Mouse (Mus musculus) CH12.LX (cell line): ENCODE results near the gene Myl7. TPM values are rescaled to one million over a fixed set of nuclear protein-coding genes. Genes with fewer than 3 reads are reported as not detected.

Source experiments
- DNase-seq: peaks from one replicate; pipeline ENCODE4 v3.0.0-alpha.2; 2013; ENCODE audit errors: extremely low read depth
- H3K27ac ChIP-seq: 2 replicates; pipeline ENCODE4 v1.5.1; 2012; ENCODE audit warnings: low read depth, mild to moderate bottlenecking, control low read depth, moderate library complexity; ENCODE audit not compliant: insufficient read depth
- H3K27me3 ChIP-seq: replicated peaks from 2 replicates; pipeline ENCODE3; 2012; ENCODE audit warnings: inconsistent platforms
- H3K36me3 ChIP-seq, 2 experiments: replicated peaks in 1 of 2; 2 replicates each; pipeline versions ENCODE3 to v1.6.1; 2012; ENCODE audit warnings: inconsistent platforms in 1 of 2, low read length in 1 of 2, mild to moderate bottlenecking in 1 of 2, mixed read lengths in 1 of 2, moderate library complexity in 1 of 2; ENCODE audit not compliant: control insufficient read depth in 1 of 2, insufficient read depth in 1 of 2
- H3K4me1 ChIP-seq, 2 experiments: 2 replicates each; pipeline ENCODE4 v1.6.1; 2012; ENCODE audit warnings: inconsistent platforms in 1 of 2, moderate library complexity in 1 of 2; ENCODE audit not compliant: insufficient read depth in 2 of 2, control insufficient read depth in 1 of 2
- H3K4me2 ChIP-seq: 2 replicates; pipeline ENCODE4 v1.6.1; 2012; ENCODE audit warnings: low read depth, mild to moderate bottlenecking, control low read depth; ENCODE audit not compliant: poor library complexity, insufficient read depth, severe bottlenecking
- H3K4me3 ChIP-seq, 3 experiments: fragments of 150-350 bp in 1 of 3; sonication (generic) in 1 of 3; replicated peaks in 1 of 3; 2 replicates each; pipeline versions ENCODE3 to v1.5.1; 2011 to 2012; ENCODE audit warnings: low read depth in 2 of 3, low read length in 2 of 3, mild to moderate bottlenecking in 2 of 3, moderate library complexity in 2 of 3, control low read depth in 1 of 3, improper control_type of control experiment in 1 of 3, inconsistent platforms in 1 of 3, mixed read lengths in 1 of 3; ENCODE audit not compliant: poor library complexity in 1 of 3
- H3K79me2 ChIP-seq: replicated peaks from 2 replicates; pipeline ENCODE4 v1.6.1; 2012; ENCODE audit warnings: mild to moderate bottlenecking, moderate library complexity; ENCODE audit not compliant: control insufficient read depth, poor library complexity, insufficient read depth, severe bottlenecking; ENCODE audit errors: extremely low read depth
- H3K9ac ChIP-seq: 2 replicates; pipeline ENCODE4 v1.6.1; 2012; ENCODE audit warnings: low read depth, mild to moderate bottlenecking, control low read depth, moderate library complexity; ENCODE audit not compliant: insufficient read depth
- H3K9me3 ChIP-seq: replicated peaks from 2 replicates; pipeline ENCODE3; 2012; ENCODE audit warnings: low read length, inconsistent platforms, mixed read lengths
- CHD1 ChIP-seq: IDR thresholded peaks from 2 replicates; pipeline ENCODE4 v1.6.1; 2012; ENCODE audit warnings: low read depth, low read length, improper control_type of control experiment, inconsistent platforms
- CHD2 ChIP-seq: IDR thresholded peaks from 2 replicates; pipeline ENCODE4 v1.6.1; 2011; ENCODE audit warnings: low read length, improper control_type of control experiment
- CTCF ChIP-seq, 2 experiments: IDR thresholded peaks in 1 of 2; conservative IDR thresholded peaks in 1 of 2; 2 replicates each; pipeline ENCODE4 v1.5.1; 2011 to 2012; ENCODE audit warnings: low read depth in 2 of 2, low read length in 2 of 2, improper control_type of control experiment in 1 of 2, inconsistent platforms in 1 of 2, mild to moderate bottlenecking in 1 of 2, moderate library complexity in 1 of 2
- E2F4 ChIP-seq: IDR thresholded peaks from 2 replicates; pipeline ENCODE4 v1.6.1; 2011; ENCODE audit warnings: low read depth, low read length, improper control_type of control experiment; ENCODE audit not compliant: insufficient replicate concordance
- ELF1 ChIP-seq: IDR thresholded peaks from 2 replicates; pipeline ENCODE4 v1.6.1; 2014; ENCODE audit warnings: low read depth, mild to moderate bottlenecking, inconsistent platforms, low read length, improper control_type of control experiment
- ETS1 ChIP-seq: conservative IDR thresholded peaks from 2 replicates; pipeline ENCODE4 v1.6.1; 2012; ENCODE audit warnings: low read depth, mild to moderate bottlenecking, inconsistent platforms, low read length, improper control_type of control experiment, moderate library complexity
- IRF4 ChIP-seq: IDR thresholded peaks from 2 replicates; pipeline ENCODE4 v1.6.1; 2014; ENCODE audit warnings: low read depth, mild to moderate bottlenecking, inconsistent platforms, low read length, improper control_type of control experiment
- JUN ChIP-seq: IDR thresholded peaks from 2 replicates; pipeline ENCODE4 v1.6.1; 2011; ENCODE audit warnings: low read depth, mild to moderate bottlenecking, low read length, improper control_type of control experiment, moderate library complexity; ENCODE audit not compliant: insufficient read depth
- MAFK ChIP-seq: IDR thresholded peaks from 2 replicates; pipeline ENCODE4 v1.6.1; 2011; ENCODE audit warnings: low read length, improper control_type of control experiment; ENCODE audit not compliant: insufficient replicate concordance
- MAX ChIP-seq: IDR thresholded peaks from 2 replicates; pipeline ENCODE4 v1.6.1; 2011; ENCODE audit warnings: low read length, improper control_type of control experiment
- MAZ ChIP-seq: IDR thresholded peaks from 2 replicates; pipeline ENCODE4 v1.6.1; 2012; ENCODE audit warnings: low read depth, mild to moderate bottlenecking, inconsistent platforms, low read length, improper control_type of control experiment, moderate library complexity
- MEF2A ChIP-seq: IDR thresholded peaks from 2 replicates; pipeline ENCODE4 v1.6.1; 2014; ENCODE audit warnings: low read depth, mild to moderate bottlenecking, inconsistent platforms, low read length, improper control_type of control experiment, borderline replicate concordance
- MXI1 ChIP-seq: IDR thresholded peaks from 2 replicates; pipeline ENCODE4 v1.6.1; 2011; ENCODE audit warnings: mild to moderate bottlenecking, low read depth, low read length, improper control_type of control experiment
- MYC ChIP-seq: IDR thresholded peaks from 2 replicates; pipeline ENCODE4 v1.6.1; 2011; ENCODE audit warnings: low read depth, mild to moderate bottlenecking, improper control_type of control experiment, low read length
- NELFE ChIP-seq: IDR thresholded peaks from 2 replicates; pipeline ENCODE4 v1.6.1; 2011; ENCODE audit warnings: low read depth, low read length, improper control_type of control experiment
- PAX5 ChIP-seq: IDR thresholded peaks from 2 replicates; pipeline ENCODE4 v1.6.1; 2012; ENCODE audit warnings: low read length, inconsistent platforms, mixed read lengths
- RAD21 ChIP-seq: IDR thresholded peaks from 2 replicates; pipeline ENCODE4 v1.6.1; 2011; ENCODE audit warnings: low read depth, mild to moderate bottlenecking, low read length, improper control_type of control experiment, moderate library complexity
- RCOR1 ChIP-seq: conservative IDR thresholded peaks from 2 replicates; pipeline ENCODE4 v1.6.1; 2012; ENCODE audit warnings: low read depth, mild to moderate bottlenecking, inconsistent platforms, low read length, improper control_type of control experiment
- SIN3A ChIP-seq: IDR thresholded peaks from 2 replicates; pipeline ENCODE4 v1.6.1; 2012; ENCODE audit warnings: low read length, improper control_type of control experiment, inconsistent platforms
- TCF12 ChIP-seq: IDR thresholded peaks from 2 replicates; pipeline ENCODE4 v1.6.1; 2014; ENCODE audit warnings: low read depth, mild to moderate bottlenecking, inconsistent platforms, low read length, improper control_type of control experiment
- USF2 ChIP-seq: conservative IDR thresholded peaks from 2 replicates; pipeline ENCODE4 v1.6.1; 2011; ENCODE audit warnings: low read depth, low read length, improper control_type of control experiment
- ZC3H11A ChIP-seq: IDR thresholded peaks from 2 replicates; pipeline ENCODE4 v1.6.1; 2012; ENCODE audit warnings: low read depth, mild to moderate bottlenecking, inconsistent platforms, low read length, improper control_type of control experiment
- ZKSCAN1 ChIP-seq: IDR thresholded peaks from 2 replicates; pipeline ENCODE4 v1.6.1; 2012; ENCODE audit warnings: low read depth, inconsistent platforms, low read length, improper control_type of control experiment, borderline replicate concordance
- ZMIZ1 ChIP-seq: IDR thresholded peaks from 2 replicates; pipeline ENCODE4 v1.6.1; 2012; ENCODE audit warnings: low read depth, mild to moderate bottlenecking, inconsistent platforms, low read length, improper control_type of control experiment
- ZNF384 ChIP-seq: IDR thresholded peaks from 2 replicates; pipeline ENCODE4 v1.6.1; 2012; ENCODE audit warnings: low read depth, low read length, improper control_type of control experiment, inconsistent platforms
- dilution Hi-C: fragments of 300-500 bp; cut with MboI; formaldehyde crosslinking; loops from 2 replicates; pipeline ENCODE4 v1.14.3; 2020; ENCODE audit warnings: low sequenced_read_pairs; ENCODE audit not compliant: extremely low pct_unique_long_range_greater_than_20kb, extremely low pct_ligation_motif_present
- in situ Hi-C: fragments of 300-500 bp; cut with MboI; formaldehyde crosslinking; loops from 3 replicates; pipeline ENCODE4 v1.14.3; 2019; ENCODE audit warnings: low sequenced_read_pairs, low pct_ligation_motif_present, low pct_unique_long_range_greater_than_20kb, mixed read lengths
- polyA plus RNA-seq: library from polyadenylated mRNA; unstranded; fragments of >175 nt; gene quantifications from 2 replicates; pipeline ENCODE4 v1.2.1, GENCODE M21; 2012; ENCODE audit warnings: low read depth; ENCODE audit not compliant: insufficient read length
- total RNA-seq, 2 experiments: library from RNA; depleted of rRNA; stranded (reverse); fragments of 300-350 nt in 1 of 2; fragments of >200 nt in 1 of 2; gene quantifications; 2 replicates each; pipeline ENCODE4 v1.2.3; 2012 to 2014

The Myl7 gene
- total and polyA plus RNA-seq, 3 experiments = 0.42 TPM; not detected in 2

DNA sequence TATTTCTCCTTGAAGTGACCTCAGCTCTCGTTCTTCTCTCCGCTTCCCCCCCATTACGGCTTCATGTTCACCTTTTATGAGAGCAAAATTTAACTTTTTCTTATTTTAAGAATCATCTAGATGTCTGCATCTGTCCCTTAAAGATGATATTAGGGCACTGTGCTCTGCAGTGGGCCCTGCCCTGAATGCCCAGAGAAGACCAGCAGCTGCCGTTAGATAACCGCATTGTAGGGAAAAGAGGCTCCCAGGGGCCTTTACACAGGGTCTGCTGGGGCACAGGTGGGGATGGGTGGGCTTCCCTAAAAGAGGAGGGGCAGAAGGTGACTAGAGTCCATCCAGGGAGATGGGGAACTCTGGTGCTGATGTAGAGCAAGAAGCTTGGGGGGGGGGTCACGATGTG lies 4.8 kb downstream of the Myl7 start:
- no peak for TF ChIP-seq ZNF384
- no peak for TF ChIP-seq NELFE
- Histone ChIP-seq H3K4me3 (no peak overlapping the region), H3K27me3 (peaks cover 5% of the 10 kb centered on the region), H3K79me2 (no peaks in the 10 kb centered on the region), H3K4me2 (no peak overlapping the region), H3K27ac (no peak overlapping the region), H3K9me3 (no peaks in the 10 kb centered on the region), H3K4me1 (peaks cover 26 to 47% of the 10 kb centered on the region in 2 experiments), H3K9ac (no peak overlapping the region), H3K36me3 (no peaks in the 10 kb centered on the region)
- dilution Hi-C loops (no loop called here), in situ Hi-C loops (no loop called here)
- no peak for DNase-seq

DNA sequence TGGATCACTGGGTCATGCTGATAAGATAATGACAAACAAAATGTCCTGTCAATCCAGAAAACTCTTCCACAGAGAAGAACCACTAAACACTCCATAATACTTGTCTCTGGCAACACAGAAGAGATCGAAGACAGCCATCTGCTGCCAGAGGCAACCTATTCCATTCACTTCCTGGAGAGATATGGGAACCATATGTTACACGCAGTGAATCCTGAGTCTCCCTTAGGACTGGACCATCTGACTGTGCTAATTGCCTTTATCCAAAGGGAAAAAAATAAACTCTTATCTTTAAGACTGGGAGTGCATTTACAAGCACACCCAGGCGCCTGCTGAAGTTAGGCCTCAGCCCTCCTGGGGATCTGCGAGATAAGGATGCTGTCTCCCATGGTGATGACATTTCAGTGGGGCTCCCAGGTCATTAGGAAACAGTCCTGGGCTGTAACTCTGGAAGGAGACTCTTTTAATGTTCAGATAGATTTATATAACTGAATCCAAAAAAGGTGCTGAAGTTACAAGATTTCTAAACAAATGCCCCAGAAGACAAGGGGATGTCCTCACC lies 5.7 kb downstream of the Myl7 start:
- no peaks in the 10 kb centered on the region for H3K36me3 ChIP-seq

DNA sequence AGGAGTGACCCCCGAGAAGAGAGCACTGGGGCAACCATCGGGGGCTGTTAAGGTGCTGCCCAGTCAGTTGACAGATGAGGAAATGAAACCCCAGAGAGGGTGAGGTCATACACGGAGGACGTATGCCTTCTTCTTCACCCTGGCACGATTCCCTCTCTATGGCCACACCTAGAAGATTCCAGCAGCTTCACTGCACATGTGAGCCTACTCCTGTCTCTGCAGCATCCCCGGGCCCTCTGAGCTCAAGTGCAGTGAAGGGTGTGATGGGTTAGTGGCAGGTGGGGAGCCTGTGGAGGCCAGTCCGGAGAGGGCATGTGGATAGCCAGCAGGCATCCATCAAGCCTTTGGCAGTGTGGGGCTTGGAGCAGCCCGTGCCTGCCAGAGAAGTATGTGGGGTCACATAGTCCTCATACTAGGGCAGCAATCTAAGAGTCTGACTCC lies 6.4 kb downstream of the Myl7 start:
- in situ Hi-C loops (no loop called here), dilution Hi-C loops (no loop called here)
- Histone ChIP-seq H3K4me3 (no peak overlapping the region), H3K27me3 (no peaks in the 10 kb centered on the region), H3K9me3 (no peaks in the 10 kb centered on the region), H3K9ac (no peak overlapping the region), H3K4me1 (peaks cover 20 to 49% of the 10 kb centered on the region in 2 experiments), H3K79me2 (no peaks in the 10 kb centered on the region), H3K36me3 (no peaks in the 10 kb centered on the region), H3K27ac (no peak overlapping the region), H3K4me2 (0 out of 2 replicates have a peak overlapping the region, but pooled peaks have one; percentile 14)
- DNase-seq = no peak
- TF ChIP-seq CHD2 = no peak
- TF ChIP-seq ZKSCAN1 = no peak
- no peak for TF ChIP-seq ZC3H11A
- peak; percentile 30; the same call in 1 of the 2 replicates for TF ChIP-seq ETS1
- TF ChIP-seq CTCF (conservative IDR thresholded peaks at IDR 0.05 in 1 of 2, IDR thresholded peaks at IDR 0.05 in 1 of 2; ENCODE audit: low read depth in 2 of 2, low read length in 2 of 2) = no peak
- TF ChIP-seq MXI1 = no peak
- TF ChIP-seq PAX5 = no peak
- no peak for TF ChIP-seq MAZ
- peak; percentile 91 for TF ChIP-seq JUN
- TF ChIP-seq ZMIZ1 = no peak
- TF ChIP-seq CHD1 = no peak
- TF ChIP-seq E2F4 = no peak
- TF ChIP-seq IRF4 = peak; percentile 94
- TF ChIP-seq NELFE = no peak
- TF ChIP-seq MEF2A = no peak
- 0 out of 2 replicates have a peak, but pooled peaks have one; percentile 45 for TF ChIP-seq MAX
- no peak for TF ChIP-seq MAFK
- TF ChIP-seq SIN3A = no peak
- TF ChIP-seq TCF12 = 0 out of 2 replicates have a peak, but pooled peaks have one; percentile 17
- TF ChIP-seq USF2 = no peak

More for the DNA sequence above, 5.7 kb downstream of the Myl7 start:
- H3K4me3 ChIP-seq = no peak overlapping the region
- peaks cover 2% of the 10 kb centered on the region for H3K27me3 ChIP-seq
- no peaks in the 10 kb centered on the region for H3K9me3 ChIP-seq
- no peak for DNase-seq
- dilution Hi-C loops = no loop called here
- peaks cover 26 to 54% of the 10 kb centered on the region in 2 experiments for H3K4me1 ChIP-seq
- H3K79me2 ChIP-seq = no peaks in the 10 kb centered on the region
- H3K4me2 ChIP-seq = no peak overlapping the region
- H3K27ac ChIP-seq = no peak overlapping the region
- in situ Hi-C loops = no loop called here
- TF ChIP-seq E2F4 = no peak
- TF ChIP-seq USF2 = no peak
- TF ChIP-seq ETS1 = no peak
- TF ChIP-seq ZC3H11A = no peak
- no peak for TF ChIP-seq IRF4
- TF ChIP-seq ZMIZ1 = no peak
- no peak for TF ChIP-seq RCOR1
- no peak for TF ChIP-seq RAD21
- no peak for TF ChIP-seq MAFK
- no peak for TF ChIP-seq JUN
- TF ChIP-seq MYC = no peak
- TF ChIP-seq ELF1 = no peak
- H3K9ac ChIP-seq = no peak overlapping the region
